Mouse (Mus musculus) hindbrain, embryonic 13.5 days (tissue): ENCODE measurements at regions not wholly inside any gene's neighbourhood (a gene's known extent, or its start where the extent isn't known, plus 50 kb on each side); places are given as distances from the start of the nearest gene placed in this dataset.

Experiments
- ATAC-seq: fragments of 200-750 bp; cut with Nextera tagmentation; 2 replicates; pipeline ENCODE4 v1.8.0; 2017; ENCODE audit warnings: moderate TSS enrichment; ENCODE audit not compliant: low FRiP score
- H3K27ac ChIP-seq: fragments of 300-500 bp; sonication (generic); 2 replicates; pipeline ENCODE4 v1.5.1; 2015; ENCODE audit warnings: inconsistent platforms, mild to moderate bottlenecking, moderate library complexity
- H3K27me3 ChIP-seq: fragments of 300-500 bp; sonication (generic); 2 replicates; pipeline ENCODE4 v1.6.1; 2015; ENCODE audit warnings: mild to moderate bottlenecking, inconsistent platforms
- H3K36me3 ChIP-seq: fragments of 300-500 bp; sonication (generic); 2 replicates; pipeline ENCODE4 v1.6.1; 2015; ENCODE audit warnings: mild to moderate bottlenecking, inconsistent platforms
- H3K4me1 ChIP-seq: fragments of 300-500 bp; sonication (generic); replicated peaks from 2 replicates; pipeline ENCODE4 v1.6.1; 2015; ENCODE audit warnings: inconsistent platforms
- H3K4me2 ChIP-seq: fragments of 300-500 bp; sonication (generic); 2 replicates; pipeline ENCODE4 v1.6.1; 2015; ENCODE audit warnings: inconsistent platforms, mild to moderate bottlenecking, moderate library complexity
- H3K4me3 ChIP-seq: fragments of 300-500 bp; sonication (generic); 2 replicates; pipeline ENCODE4 v1.5.1; 2015; ENCODE audit warnings: mild to moderate bottlenecking, inconsistent platforms
- H3K9ac ChIP-seq: fragments of 300-500 bp; sonication (generic); 2 replicates; pipeline ENCODE4 v1.6.1; 2015; ENCODE audit warnings: mild to moderate bottlenecking, inconsistent platforms
- H3K9me3 ChIP-seq: fragments of 300-500 bp; sonication (generic); 2 replicates; pipeline ENCODE4 v1.6.1; 2016; ENCODE audit warnings: inconsistent platforms
- WGBS: fragments of 180-500 bp; shearing (Covaris S2); methylation state at CpG from one replicate; pipeline ENCODE4 v1.1.7; 2015; 5-methylcytosine and 5-hydroxymethylcytosine counted together

- no peak overlapping the region for H3K27ac ChIP-seq
- H3K9me3 ChIP-seq = no peaks in the 10 kb centered on the region
- no peaks in the 10 kb centered on the region for H3K36me3 ChIP-seq
- H3K4me3 ChIP-seq = no peak overlapping the region
- no peak overlapping the region; the same call in 1 of the 2 replicates for H3K4me2 ChIP-seq
- WGBS = 69% methylated on average over 11 of the region's 11 CpGs
- H3K4me1 ChIP-seq = no peaks in the 10 kb centered on the region
- ATAC-seq = no peak
- no peaks in the 10 kb centered on the region for H3K27me3 ChIP-seq
- no peak overlapping the region for H3K9ac ChIP-seq
These were observed 354.2 kb downstream of the Cps1 start for GRCm38 (mm10) chr1:67477006-67477405.

GRCm38 (mm10) chr1:67477966-67478365 lies 355.1 kb downstream of the Cps1 start:
- Histone ChIP-seq H3K4me1 (no peaks in the 10 kb centered on the region), H3K27me3 (no peaks in the 10 kb centered on the region), H3K9me3 (no peaks in the 10 kb centered on the region), H3K9ac (no peak overlapping the region), H3K4me2 (no peak overlapping the region), H3K27ac (no peak overlapping the region), H3K36me3 (no peaks in the 10 kb centered on the region), H3K4me3 (no peak overlapping the region)
- ATAC-seq = no peak
- 89% methylated on average over 3 of the region's 3 CpGs for WGBS

- no peaks in the 10 kb centered on the region for H3K9me3 ChIP-seq
- 95% methylated on average over 1 of the region's 1 CpGs for WGBS
- H3K4me1 ChIP-seq = no peaks in the 10 kb centered on the region
- H3K4me3 ChIP-seq = no peak overlapping the region
- H3K27me3 ChIP-seq = no peaks in the 10 kb centered on the region
- no peak overlapping the region for H3K27ac ChIP-seq
- H3K36me3 ChIP-seq = no peaks in the 10 kb centered on the region
- no peak for ATAC-seq
- H3K4me2 ChIP-seq = no peak overlapping the region
- no peak overlapping the region for H3K9ac ChIP-seq
These were observed 359.1 kb downstream of the Cps1 start for GRCm38 (mm10) chr1:67481974-67482373.

- no peaks in the 10 kb centered on the region for H3K4me1 ChIP-seq
- no peak for ATAC-seq
- H3K36me3 ChIP-seq = no peaks in the 10 kb centered on the region
- no peak overlapping the region for H3K9ac ChIP-seq
- no peak overlapping the region for H3K4me2 ChIP-seq
- H3K4me3 ChIP-seq = no peak overlapping the region
- H3K9me3 ChIP-seq = no peaks in the 10 kb centered on the region
- H3K27me3 ChIP-seq = no peaks in the 10 kb centered on the region
- 88% methylated on average over 3 of the region's 3 CpGs for WGBS
- no peak overlapping the region for H3K27ac ChIP-seq
These were observed 381.3 kb downstream of the Cps1 start for GRCm38 (mm10) chr1:67504140-67504539.

- Histone ChIP-seq H3K4me2 (no peak overlapping the region), H3K27ac (no peak overlapping the region), H3K9me3 (no peaks in the 10 kb centered on the region), H3K27me3 (no peaks in the 10 kb centered on the region), H3K9ac (no peak overlapping the region), H3K4me1 (no peaks in the 10 kb centered on the region), H3K4me3 (no peak overlapping the region), H3K36me3 (no peaks in the 10 kb centered on the region)
- no peak for ATAC-seq
- WGBS = 79% methylated on average over 2 of the region's 2 CpGs
These were observed 382.9 kb downstream of the Cps1 start for GRCm38 (mm10) chr1:67505746-67506145.

GRCm38 (mm10) chr1:67518295-67518694 lies 395.5 kb downstream of the Cps1 start:
- 92% methylated on average over 3 of the region's 3 CpGs for WGBS
- H3K4me3 ChIP-seq = no peak overlapping the region
- H3K4me2 ChIP-seq = no peak overlapping the region
- H3K27ac ChIP-seq = no peak overlapping the region
- no peaks in the 10 kb centered on the region for H3K9me3 ChIP-seq
- no peak for ATAC-seq
- H3K36me3 ChIP-seq = no peaks in the 10 kb centered on the region
- H3K9ac ChIP-seq = no peak overlapping the region
- no peaks in the 10 kb centered on the region for H3K4me1 ChIP-seq
- no peaks in the 10 kb centered on the region for H3K27me3 ChIP-seq

- Histone ChIP-seq H3K4me1 (no peaks in the 10 kb centered on the region), H3K36me3 (no peaks in the 10 kb centered on the region)
- no peak for ATAC-seq
These were observed 435.9 kb downstream of the Cps1 start for GRCm38 (mm10) chr1:67558728-67559127.

GRCm38 (mm10) chr1:67559179-67559578 lies 436.4 kb downstream of the Cps1 start:
- Histone ChIP-seq H3K4me3 (no peak overlapping the region), H3K4me2 (no peak overlapping the region), H3K4me1 (no peaks in the 10 kb centered on the region), H3K9ac (no peak overlapping the region), H3K27me3 (no peaks in the 10 kb centered on the region), H3K36me3 (no peaks in the 10 kb centered on the region), H3K9me3 (no peaks in the 10 kb centered on the region), H3K27ac (no peak overlapping the region)
- whole genome bisulfite sequencing = 69% methylated on average over 1 of the region's 1 CpGs
- ATAC-seq = no peak

More at GRCm38 (mm10) chr1:67558728-67559127, 435.9 kb downstream of the Cps1 start:
- no peak overlapping the region for H3K4me2 ChIP-seq
- H3K27ac ChIP-seq = no peak overlapping the region
- H3K4me3 ChIP-seq = no peak overlapping the region
- H3K9me3 ChIP-seq = no peaks in the 10 kb centered on the region
- H3K27me3 ChIP-seq = no peaks in the 10 kb centered on the region
- H3K9ac ChIP-seq = no peak overlapping the region

GRCm38 (mm10) chr1:67571616-67572015 lies 448.8 kb downstream of the Cps1 start:
- H3K4me1 ChIP-seq = no peaks in the 10 kb centered on the region
- no peaks in the 10 kb centered on the region for H3K27me3 ChIP-seq
- H3K4me2 ChIP-seq = no peak overlapping the region
- H3K4me3 ChIP-seq = no peak overlapping the region
- ATAC-seq = no peak
- WGBS = 83% methylated on average over 1 of the region's 1 CpGs
- H3K27ac ChIP-seq = no peak overlapping the region
- no peaks in the 10 kb centered on the region for H3K9me3 ChIP-seq
- H3K36me3 ChIP-seq = no peaks in the 10 kb centered on the region
- H3K9ac ChIP-seq = no peak overlapping the region

GRCm38 (mm10) chr1:67579732-67580131 lies 456.9 kb downstream of the Cps1 start:
- no peak for ATAC-seq
- no peak overlapping the region for H3K4me3 ChIP-seq
- no peaks in the 10 kb centered on the region for H3K4me1 ChIP-seq
- no peak overlapping the region for H3K9ac ChIP-seq
- H3K27me3 ChIP-seq = no peaks in the 10 kb centered on the region
- no peaks in the 10 kb centered on the region for H3K36me3 ChIP-seq
- no peaks in the 10 kb centered on the region for H3K9me3 ChIP-seq
- no peak overlapping the region for H3K27ac ChIP-seq
- H3K4me2 ChIP-seq = no peak overlapping the region
- WGBS = 95% methylated on average over 2 of the region's 2 CpGs
